Mouse (Mus musculus) MEL (cell line): ENCODE data around the gene Khk. TPM values are rescaled to one million over a fixed set of nuclear protein-coding genes. Genes with fewer than 3 reads are reported as not detected.

Experiments
- DNase-seq: peaks from one replicate; pipeline ENCODE4 v3.0.0; 2011; ENCODE audit warnings: low read depth, low spot score
- H3K27ac ChIP-seq: 2 replicates; pipeline ENCODE4 v1.5.1; 2012; ENCODE audit warnings: low read depth, mild to moderate bottlenecking, control low read depth, low read length, moderate library complexity; ENCODE audit not compliant: control insufficient read depth
- H3K27me3 ChIP-seq, 2 experiments: fragments of 150-350 bp in 1 of 2; sonication (generic) in 1 of 2; 2 replicates each; pipeline ENCODE4 v1.6.1; 2012; ENCODE audit warnings: low read length in 2 of 2, mild to moderate bottlenecking in 2 of 2, improper control_type of control experiment in 1 of 2, moderate library complexity in 1 of 2; ENCODE audit not compliant: insufficient read depth in 2 of 2, control insufficient read depth in 1 of 2
- H3K36me3 ChIP-seq, 2 experiments: 2 replicates each; pipeline ENCODE4 v1.6.1; 2012 to 2014; ENCODE audit warnings: low read length in 2 of 2, improper control_type of control experiment in 1 of 2, inconsistent platforms in 1 of 2, mild to moderate bottlenecking in 1 of 2; ENCODE audit not compliant: insufficient read depth in 2 of 2, control insufficient read depth in 1 of 2
- H3K4me1 ChIP-seq, 2 experiments: fragments of 150-350 bp in 1 of 2; sonication (generic) in 1 of 2; 2 replicates each; pipeline ENCODE4 v1.6.1; 2012; ENCODE audit warnings: low read length in 2 of 2, improper control_type of control experiment in 1 of 2, mild to moderate bottlenecking in 1 of 2; ENCODE audit not compliant: insufficient read depth in 2 of 2, control insufficient read depth in 1 of 2
- H3K4me3 ChIP-seq, 2 experiments: fragments of 150-350 bp in 1 of 2; sonication (generic) in 1 of 2; 2 replicates each; pipeline ENCODE4 v1.5.1; 2012; ENCODE audit warnings: low read depth in 2 of 2, low read length in 2 of 2, mild to moderate bottlenecking in 2 of 2, moderate library complexity in 2 of 2, control low read depth in 1 of 2, improper control_type of control experiment in 1 of 2; ENCODE audit not compliant: control insufficient read depth in 1 of 2, insufficient read depth in 1 of 2
- H3K79me2 ChIP-seq: 2 replicates; pipeline ENCODE4 v1.6.1; 2012; ENCODE audit warnings: mild to moderate bottlenecking, low read length, moderate library complexity; ENCODE audit not compliant: control insufficient read depth, poor library complexity, insufficient read depth
- H3K9ac ChIP-seq: 2 replicates; pipeline ENCODE4 v1.6.1; 2012; ENCODE audit warnings: low read depth, mild to moderate bottlenecking, control low read depth, low read length, moderate library complexity; ENCODE audit not compliant: control insufficient read depth, poor library complexity, severe bottlenecking
- H3K9me3 ChIP-seq: fragments of 150-350 bp; sonication (generic); replicated peaks from 2 replicates; pipeline ENCODE4 v1.6.1; 2012; ENCODE audit warnings: mild to moderate bottlenecking, low read length, improper control_type of control experiment, moderate library complexity; ENCODE audit not compliant: insufficient read depth
- BHLHE40 ChIP-seq: IDR thresholded peaks from 2 replicates; pipeline ENCODE4 v1.6.1; 2012; ENCODE audit warnings: low read depth, mild to moderate bottlenecking, inconsistent platforms, low read length, improper control_type of control experiment, borderline replicate concordance
- CHD1 ChIP-seq: IDR thresholded peaks from 2 replicates; pipeline ENCODE4 v1.6.1; 2012; ENCODE audit warnings: low read depth, mild to moderate bottlenecking, inconsistent platforms, low read length, improper control_type of control experiment
- CHD2 ChIP-seq: IDR thresholded peaks from 2 replicates; pipeline ENCODE4 v1.6.1; 2011; ENCODE audit warnings: low read length, improper control_type of control experiment
- CTCF ChIP-seq, 3 experiments: IDR thresholded peaks in 2 of 3; conservative IDR thresholded peaks in 1 of 3; 2 replicates each; pipeline ENCODE4 v1.5.1; 2011 to 2012; ENCODE audit warnings: low read length in 3 of 3, low read depth in 2 of 3, mild to moderate bottlenecking in 2 of 3, improper control_type of control experiment in 1 of 3, inconsistent platforms in 1 of 3, mixed read lengths in 1 of 3, moderate library complexity in 1 of 3; ENCODE audit not compliant: control insufficient read depth in 1 of 3, insufficient read depth in 1 of 3, poor library complexity in 1 of 3, severe bottlenecking in 1 of 3
- E2F4 ChIP-seq: IDR thresholded peaks from 2 replicates; pipeline ENCODE4 v1.6.1; 2011; ENCODE audit warnings: low read depth, low read length, improper control_type of control experiment, borderline replicate concordance
- EP300 ChIP-seq, 2 experiments: IDR thresholded peaks; 2 replicates each; pipeline ENCODE4 v1.6.1; 2011; ENCODE audit warnings: improper control_type of control experiment in 2 of 2, low read length in 2 of 2, low read depth in 1 of 2, mild to moderate bottlenecking in 1 of 2
- ETS1 ChIP-seq: IDR thresholded peaks from 2 replicates; pipeline ENCODE4 v1.6.1; 2012; ENCODE audit warnings: low read depth, mild to moderate bottlenecking, inconsistent platforms, low read length, improper control_type of control experiment, moderate library complexity
- GATA1 ChIP-seq: IDR thresholded peaks from 2 replicates; pipeline ENCODE4 v1.6.1; 2011; ENCODE audit warnings: low read depth, low read length, improper control_type of control experiment
- HCFC1 ChIP-seq: IDR thresholded peaks from 2 replicates; pipeline ENCODE4 v1.6.1; 2012; ENCODE audit warnings: low read depth, mild to moderate bottlenecking, inconsistent platforms, low read length, improper control_type of control experiment, moderate library complexity
- JUND ChIP-seq: IDR thresholded peaks from 2 replicates; pipeline ENCODE4 v1.6.1; 2011; ENCODE audit warnings: low read depth, mild to moderate bottlenecking, improper control_type of control experiment, low read length
- KAT2A ChIP-seq: conservative IDR thresholded peaks from 2 replicates; pipeline ENCODE4 v1.6.1; 2012; ENCODE audit warnings: low read depth, low read length, improper control_type of control experiment, inconsistent platforms
- MAFK ChIP-seq: IDR thresholded peaks from 2 replicates; pipeline ENCODE4 v1.6.1; 2011; ENCODE audit warnings: low read depth, mild to moderate bottlenecking, low read length, improper control_type of control experiment, borderline replicate concordance
- MAZ ChIP-seq: IDR thresholded peaks from 2 replicates; pipeline ENCODE4 v1.6.1; 2012; ENCODE audit warnings: low read depth, mild to moderate bottlenecking, inconsistent platforms, low read length, improper control_type of control experiment
- MXI1 ChIP-seq: IDR thresholded peaks from 2 replicates; pipeline ENCODE4 v1.6.1; 2011; ENCODE audit warnings: mild to moderate bottlenecking, low read depth, low read length, improper control_type of control experiment
- MYB ChIP-seq: IDR thresholded peaks from 2 replicates; pipeline ENCODE4 v1.6.1; 2011; ENCODE audit warnings: mild to moderate bottlenecking, low read depth, low read length, improper control_type of control experiment
- MYC ChIP-seq: IDR thresholded peaks from 2 replicates; pipeline ENCODE4 v1.6.1; 2011; ENCODE audit warnings: low read depth, mild to moderate bottlenecking, low read length, improper control_type of control experiment, moderate library complexity
- NRF1 ChIP-seq: IDR thresholded peaks from 2 replicates; pipeline ENCODE4 v1.6.1; 2014; ENCODE audit warnings: low read depth, mild to moderate bottlenecking, inconsistent platforms, low read length, improper control_type of control experiment, moderate library complexity; ENCODE audit not compliant: poor library complexity, insufficient read depth, severe bottlenecking
- POLR2AphosphoS2 ChIP-seq: IDR thresholded peaks from 2 replicates; pipeline ENCODE4 v1.6.1; 2011; ENCODE audit warnings: low read length, improper control_type of control experiment
- RAD21 ChIP-seq: IDR thresholded peaks from 2 replicates; pipeline ENCODE4 v1.6.1; 2011; ENCODE audit warnings: mild to moderate bottlenecking, low read depth, low read length, improper control_type of control experiment
- RCOR1 ChIP-seq: IDR thresholded peaks from 2 replicates; pipeline ENCODE4 v1.6.1; 2012; ENCODE audit warnings: low read depth, mild to moderate bottlenecking, inconsistent platforms, low read length, improper control_type of control experiment
- SIN3A ChIP-seq: IDR thresholded peaks from 2 replicates; pipeline ENCODE4 v1.6.1; 2012; ENCODE audit warnings: low read length, improper control_type of control experiment, inconsistent platforms
- SMC3 ChIP-seq: IDR thresholded peaks from 2 replicates; pipeline ENCODE4 v1.6.1; 2011; ENCODE audit warnings: low read depth, low read length, improper control_type of control experiment
- TAL1 ChIP-seq: IDR thresholded peaks from 2 replicates; pipeline ENCODE4 v1.6.1; 2012; ENCODE audit warnings: mild to moderate bottlenecking, inconsistent platforms, low read length, moderate library complexity, mixed read lengths
- UBTF ChIP-seq: IDR thresholded peaks from 2 replicates; pipeline ENCODE4 v1.6.1; 2012; ENCODE audit warnings: low read depth, mild to moderate bottlenecking, inconsistent platforms, low read length, improper control_type of control experiment, moderate library complexity, borderline replicate concordance; ENCODE audit not compliant: insufficient read depth
- ZC3H11A ChIP-seq: IDR thresholded peaks from 2 replicates; pipeline ENCODE4 v1.6.1; 2012; ENCODE audit warnings: low read depth, mild to moderate bottlenecking, inconsistent platforms, low read length, improper control_type of control experiment
- ZKSCAN1 ChIP-seq: IDR thresholded peaks from 2 replicates; pipeline ENCODE4 v1.6.1; 2012; ENCODE audit warnings: low read depth, mild to moderate bottlenecking, inconsistent platforms, low read length, improper control_type of control experiment, moderate library complexity
- ZMIZ1 ChIP-seq: IDR thresholded peaks from 2 replicates; pipeline ENCODE4 v1.6.1; 2012; ENCODE audit warnings: low read depth, mild to moderate bottlenecking, inconsistent platforms, low read length, improper control_type of control experiment, moderate library complexity
- ZNF384 ChIP-seq: IDR thresholded peaks from 2 replicates; pipeline ENCODE4 v1.6.1; 2012; ENCODE audit warnings: low read depth, mild to moderate bottlenecking, inconsistent platforms, low read length, improper control_type of control experiment
- polyA plus RNA-seq, 2 experiments: library from polyadenylated mRNA; stranded (reverse) in 1 of 2; unstranded in 1 of 2; fragments of >175 nt in 1 of 2; fragments of >200 nt in 1 of 2; gene quantifications; 2 replicates each; pipeline versions ENCODE4 v1.2.1 to v1.2.4; 2012; ENCODE audit warnings: low replicate concordance in 2 of 2, low read depth in 1 of 2; ENCODE audit not compliant: insufficient read length in 2 of 2, insufficient read depth in 1 of 2, missing spikeins in 1 of 2
- total RNA-seq: library from RNA; depleted of rRNA; stranded (reverse); fragments of 300-350 nt; gene quantifications from 2 replicates; pipeline ENCODE4 v1.2.3, GENCODE M21; 2012

Gene Khk
- total and polyA plus RNA-seq, 3 experiments, result 308 to 461 TPM; not detected in 1

GRCm38 (mm10) chr5:30930121-30930520 lies 8.9 kb downstream of the Khk start:
- DNase-seq, result peak; percentile 69

GRCm38 (mm10) chr5:30930846-30931245 lies 9.6 kb downstream of the Khk start:
- Histone ChIP-seq H3K9ac (no peak overlapping the region), H3K4me3 (no peak overlapping the region), H3K36me3 (no peaks in the 10 kb centered on the region), H3K27ac (no peak overlapping the region), H3K9me3 (no peaks in the 10 kb centered on the region), H3K27me3 (no peaks in the 10 kb centered on the region), H3K79me2 (no peaks in the 10 kb centered on the region), H3K4me1 (no peaks in the 10 kb centered on the region)
- DNase-seq, result no peak
- TF ChIP-seq KAT2A (no peak), CTCF (IDR thresholded peaks at IDR 0.05 in 2 of 3, conservative IDR thresholded peaks at IDR 0.05 in 1 of 3; ENCODE audit: control insufficient read depth in 1 of 3, insufficient read depth in 1 of 3, low read depth in 2 of 3, low read length in 3 of 3, poor library complexity in 1 of 3, severe bottlenecking in 1 of 3) (no peak), NRF1 (no peak), MAZ (no peak), HCFC1 (no peak), CHD1 (no peak), EP300 (IDR thresholded peaks at IDR 0.05; ENCODE audit: low read depth in 1 of 2, low read length in 2 of 2) (no peak), SIN3A (no peak), UBTF (no peak), ZKSCAN1 (no peak), ZC3H11A (no peak), TAL1 (no peak), JUND (no peak), ZMIZ1 (no peak), MYB (no peak), GATA1 (no peak), CHD2 (no peak)

More at GRCm38 (mm10) chr5:30930121-30930520, 8.9 kb downstream of the Khk start:
- H3K9ac ChIP-seq, result no peak overlapping the region
- no peaks in the 10 kb centered on the region for H3K9me3 ChIP-seq
- H3K4me1 ChIP-seq, result no peaks in the 10 kb centered on the region
- H3K4me3 ChIP-seq, result no peak overlapping the region
- H3K27ac ChIP-seq, result no peak overlapping the region
- TF ChIP-seq BHLHE40 (no peak), MAFK (no peak), ZC3H11A (peak; percentile 34; the same call in 1 of the 2 replicates), ZNF384 (no peak), CTCF (IDR thresholded peaks at IDR 0.05 in 2 of 3, conservative IDR thresholded peaks at IDR 0.05 in 1 of 3; ENCODE audit: control insufficient read depth in 1 of 3, insufficient read depth in 1 of 3, low read depth in 2 of 3, low read length in 3 of 3, poor library complexity in 1 of 3, severe bottlenecking in 1 of 3) (peak; percentile 70 to 84 (median 75)), E2F4 (no peak), RCOR1 (no peak), TAL1 (no peak), CHD1 (no peak), HCFC1 (no peak), ZKSCAN1 (no peak), GATA1 (no peak), ETS1 (no peak), POLR2AphosphoS2 (no peak), MXI1 (no peak), RAD21 (peak; percentile 74), UBTF (no peak), MYC (no peak), SMC3 (peak; percentile 72), ZMIZ1 (no peak)
- no peaks in the 10 kb centered on the region for H3K27me3 ChIP-seq
- no peaks in the 10 kb centered on the region for H3K36me3 ChIP-seq
- no peaks in the 10 kb centered on the region for H3K79me2 ChIP-seq
